Mouse (Mus musculus): Measurements from ENCODE around the gene Eno2. TPM values are rescaled to one million over a fixed set of nuclear protein-coding genes. Genes with fewer than 3 reads are reported as not detected.

The Eno2 gene
- total RNA-seq, 4 experiments from 2014 or later = 1,117 to 1,267 (median 1,165) TPM

- DNase-seq (ENCODE audit: low spot score in 2 of 2) = peak in 1 of 2 experiments; percentile 66
Observed at GRCm38 (mm10) chr6:124767920-124768703, 1.4 kb downstream of the Eno2 start.

DNA sequence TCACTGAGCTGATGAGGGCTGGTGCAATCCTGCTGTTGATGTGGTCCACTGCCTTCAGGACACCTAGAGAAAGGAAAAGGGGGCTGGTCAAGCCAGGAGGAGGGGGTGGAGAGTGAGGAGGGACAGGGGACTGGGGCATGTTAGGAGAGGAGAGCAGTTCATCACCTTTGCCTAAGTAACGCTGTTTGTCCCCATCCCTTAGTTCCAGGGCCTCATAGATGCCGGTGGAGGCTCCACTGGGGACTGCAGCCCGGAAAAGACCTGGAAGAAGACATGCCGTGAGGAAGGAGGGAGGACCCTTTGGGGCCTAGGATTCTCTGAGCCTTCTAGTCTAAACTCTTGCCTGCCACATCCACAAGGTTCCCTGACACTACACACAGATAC lies 1.9 kb downstream of the Eno2 start:
- DNase-seq (ENCODE audit: low spot score in 2 of 2) = no peak

- no peak for DNase-seq (ENCODE audit: low spot score in 2 of 2)
Observed at GRCm38 (mm10) chr6:124765951-124766350, 3.5 kb downstream of the Eno2 start.

GRCm38 (mm10) chr6:124759259-124759658 lies 10.2 kb downstream of the Eno2 start:
- DNase-seq (ENCODE audit: low spot score in 2 of 2) = peak in 1 of 2 experiments; percentile 78

- DNase-seq (ENCODE audit: low spot score in 2 of 2) = no peak
Observed at GRCm38 (mm10) chr6:124758849-124759232, 10.6 kb downstream of the Eno2 start.

DNA sequence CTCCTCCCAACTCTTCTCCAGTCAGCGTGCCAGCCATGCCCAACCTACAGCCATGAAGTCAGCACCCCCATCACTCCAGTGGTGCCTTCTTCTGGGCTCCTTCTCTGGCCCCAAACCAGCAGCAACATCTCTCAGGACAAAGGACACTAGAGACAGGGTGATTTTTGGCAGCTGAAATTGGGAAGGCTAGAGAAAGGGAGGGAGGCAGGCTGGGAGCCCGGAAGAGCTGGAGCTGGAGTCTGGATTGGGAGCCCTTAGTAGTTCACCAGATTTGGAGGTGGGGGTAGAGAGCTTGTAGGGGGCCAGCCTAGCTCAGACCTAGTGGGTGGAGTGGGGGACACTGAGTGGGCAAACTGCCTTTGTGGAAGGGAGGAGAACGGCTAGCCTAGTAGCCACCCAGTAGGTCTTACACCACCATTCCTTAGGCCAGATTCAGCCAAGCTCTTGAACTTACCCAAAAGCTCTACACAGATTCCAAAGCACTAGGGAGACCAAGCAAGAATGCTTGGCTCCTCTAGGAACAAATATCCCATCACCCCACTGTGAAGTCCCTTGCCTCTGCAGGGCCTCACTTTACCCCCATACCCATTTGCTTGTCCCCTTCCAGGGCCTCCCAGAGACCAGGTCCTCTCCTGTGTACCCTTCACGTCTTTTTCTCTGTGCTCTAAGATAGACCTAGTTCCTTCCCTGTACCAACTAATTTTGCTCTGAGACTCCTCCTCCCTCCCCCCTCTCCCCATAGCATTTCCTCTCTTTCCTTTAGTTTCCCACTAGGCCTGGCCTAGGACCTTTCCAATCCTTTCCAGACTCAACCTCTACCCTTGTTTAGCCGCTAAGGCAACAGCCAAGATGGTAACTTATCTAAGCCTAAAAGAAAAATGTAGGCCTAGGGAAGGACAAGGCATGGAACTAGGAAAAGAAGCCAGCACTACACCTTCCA lies 11.3 kb downstream of the Eno2 start:
- peak in 1 of 2 experiments; percentile 53 for DNase-seq (ENCODE audit: low spot score in 2 of 2)

DNA sequence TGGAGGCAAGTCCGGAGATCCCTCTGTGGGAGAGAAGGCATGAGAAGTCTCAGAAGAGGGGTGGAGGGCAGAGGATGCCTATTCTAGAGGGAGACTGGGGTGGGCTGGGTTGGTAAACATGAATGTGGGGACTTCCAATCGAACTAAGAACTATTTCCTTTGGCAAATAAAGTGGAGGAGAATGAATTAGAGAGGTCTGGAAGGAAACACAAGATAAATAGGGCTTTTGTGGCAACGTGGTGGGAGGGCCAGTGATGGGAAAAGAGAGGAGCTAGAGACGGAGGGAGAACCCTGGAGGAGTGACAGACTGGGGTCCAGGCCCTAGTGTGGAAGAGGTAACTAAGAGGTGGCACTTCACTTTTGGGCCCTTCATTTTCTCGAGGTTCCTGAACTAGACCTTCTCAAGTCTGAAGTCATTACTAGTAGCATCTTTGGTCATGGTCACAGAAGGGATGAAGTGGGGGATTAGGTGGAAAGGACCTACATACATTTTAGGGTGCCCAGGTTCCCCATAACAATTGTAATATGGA lies 12.1 kb downstream of the Eno2 start:
- DNase-seq (ENCODE audit: low spot score in 2 of 2) = no peak

GRCm38 (mm10) chr6:124756652-124757350 lies 12.7 kb downstream of the Eno2 start:
- DNase-seq (ENCODE audit: low spot score in 2 of 2) = peak in 1 of 2 experiments; percentile 78

GRCm38 (mm10) chr6:124755831-124756595 lies 13.5 kb downstream of the Eno2 start, which contains the start of the genes Gm45234 and Atn1:
TSS of gene Gm45234 (minus strand) at chr6:124756021.
TSS of gene Atn1 (minus strand) at chr6:124756524.
- DNase-seq (ENCODE audit: low spot score in 2 of 2) = no peak

DNA sequence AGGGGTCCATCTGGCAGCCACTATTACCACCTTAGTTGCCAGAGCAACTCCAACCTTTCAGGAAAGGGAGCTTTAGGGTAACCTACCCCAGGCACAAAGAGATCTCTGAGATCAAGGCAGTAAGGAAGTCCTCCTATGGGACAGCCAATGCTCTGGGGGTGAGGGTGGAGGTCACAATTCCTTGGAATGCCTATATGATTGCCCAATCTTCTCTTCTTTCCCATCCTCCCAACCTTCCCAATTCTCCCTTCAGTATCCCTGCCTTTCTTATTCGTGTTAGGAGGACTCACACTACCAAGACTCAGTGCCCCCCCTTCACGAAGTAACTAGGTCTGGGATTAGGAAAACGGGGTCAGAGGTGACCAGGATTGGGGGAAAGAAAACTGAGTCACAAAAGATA lies 14.2 kb downstream of the Eno2 start:
- no peak for DNase-seq (ENCODE audit: low spot score in 2 of 2)

GRCm38 (mm10) chr6:124753861-124754260 lies 15.6 kb downstream of the Eno2 start:
- DNase-seq (ENCODE audit: low spot score in 2 of 2) = no peak

DNA sequence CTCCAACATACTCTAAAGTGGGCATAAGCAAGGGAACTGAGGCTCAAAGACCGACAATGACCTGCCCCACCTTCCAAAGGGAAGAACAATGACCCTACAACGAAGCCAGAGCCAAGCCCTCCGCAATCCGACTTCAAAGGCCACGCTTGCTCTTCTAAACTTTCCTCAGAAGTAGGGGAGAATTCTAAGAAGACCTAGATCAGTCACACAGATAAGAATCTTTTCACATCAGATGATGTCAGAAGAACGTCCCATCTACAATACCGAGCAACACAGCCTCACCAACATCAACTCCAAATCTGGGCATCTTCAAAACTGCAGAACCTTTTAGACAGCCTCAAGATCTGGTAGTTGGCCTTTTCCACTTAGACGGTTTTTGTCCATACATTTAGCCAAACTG lies 19.1 kb downstream of the Eno2 start:
- DNase-seq (ENCODE audit: low spot score in 2 of 2) = no peak

DNA sequence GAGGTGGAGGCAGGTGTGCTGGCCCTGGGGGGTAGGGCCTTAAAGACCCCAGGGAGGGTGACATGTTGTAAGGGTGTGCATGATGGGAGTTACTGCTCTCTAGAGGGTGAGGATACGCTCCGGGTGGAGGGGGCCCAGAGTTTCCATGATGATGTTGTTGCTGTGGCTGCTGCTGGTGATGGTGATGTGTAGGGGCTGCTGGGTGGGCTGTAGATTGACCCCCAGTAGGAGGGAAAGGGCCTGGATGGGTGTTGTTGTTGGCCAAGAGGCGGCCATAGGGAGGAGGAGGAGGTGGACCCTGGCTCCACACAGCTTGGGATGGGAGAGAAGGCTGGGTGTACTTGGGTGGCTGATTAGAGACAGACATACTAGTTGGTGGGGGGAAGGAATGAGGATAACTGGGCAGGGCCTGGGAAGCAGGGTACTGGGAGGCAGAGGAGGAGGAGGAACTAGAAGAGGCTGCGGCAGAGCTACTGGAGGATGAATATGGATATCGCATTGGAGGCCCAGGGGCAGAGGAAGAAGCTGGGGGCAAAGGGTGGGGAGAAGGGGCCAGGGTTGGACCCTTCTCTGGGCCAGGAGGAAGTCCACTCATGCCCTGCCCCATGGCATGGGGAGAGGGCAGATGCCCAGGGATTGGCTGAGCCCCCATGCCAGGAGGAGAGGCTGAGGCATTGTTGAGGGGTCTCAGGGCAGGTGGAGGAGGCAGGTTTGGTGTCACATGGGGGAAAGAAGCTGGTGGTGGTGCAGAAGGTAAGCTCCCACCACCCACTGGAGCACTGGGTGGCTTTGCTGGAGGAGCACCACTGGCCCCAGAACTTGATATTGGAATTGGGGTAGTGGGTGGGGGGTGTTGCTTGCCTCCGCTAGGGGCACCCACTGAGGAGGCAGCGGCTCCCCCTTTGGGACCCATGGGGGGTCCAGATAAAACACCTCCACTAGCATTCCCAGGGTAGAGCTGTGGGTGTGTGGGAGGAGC lies 22.5 kb downstream of the Eno2 start:
- DNase-seq (ENCODE audit: low spot score in 2 of 2) = no peak

DNA sequence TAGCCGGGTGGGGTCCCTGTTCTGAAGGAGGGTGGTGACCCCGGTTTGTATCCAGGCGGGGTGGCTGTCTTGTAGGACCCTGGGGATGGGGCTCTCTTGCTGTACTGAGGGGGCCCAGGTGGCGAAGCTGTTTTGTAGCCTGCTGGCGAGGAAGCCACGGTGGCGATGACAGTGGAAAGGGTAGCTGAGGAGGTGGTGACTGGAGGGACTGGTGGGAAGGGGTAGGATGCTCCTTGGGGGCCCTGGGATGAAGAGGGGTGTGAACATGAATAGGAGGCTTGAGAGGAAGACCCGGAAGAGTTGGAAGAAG lies 23.2 kb downstream of the Eno2 start:
- no peak for DNase-seq (ENCODE audit: low spot score in 2 of 2)

DNA sequence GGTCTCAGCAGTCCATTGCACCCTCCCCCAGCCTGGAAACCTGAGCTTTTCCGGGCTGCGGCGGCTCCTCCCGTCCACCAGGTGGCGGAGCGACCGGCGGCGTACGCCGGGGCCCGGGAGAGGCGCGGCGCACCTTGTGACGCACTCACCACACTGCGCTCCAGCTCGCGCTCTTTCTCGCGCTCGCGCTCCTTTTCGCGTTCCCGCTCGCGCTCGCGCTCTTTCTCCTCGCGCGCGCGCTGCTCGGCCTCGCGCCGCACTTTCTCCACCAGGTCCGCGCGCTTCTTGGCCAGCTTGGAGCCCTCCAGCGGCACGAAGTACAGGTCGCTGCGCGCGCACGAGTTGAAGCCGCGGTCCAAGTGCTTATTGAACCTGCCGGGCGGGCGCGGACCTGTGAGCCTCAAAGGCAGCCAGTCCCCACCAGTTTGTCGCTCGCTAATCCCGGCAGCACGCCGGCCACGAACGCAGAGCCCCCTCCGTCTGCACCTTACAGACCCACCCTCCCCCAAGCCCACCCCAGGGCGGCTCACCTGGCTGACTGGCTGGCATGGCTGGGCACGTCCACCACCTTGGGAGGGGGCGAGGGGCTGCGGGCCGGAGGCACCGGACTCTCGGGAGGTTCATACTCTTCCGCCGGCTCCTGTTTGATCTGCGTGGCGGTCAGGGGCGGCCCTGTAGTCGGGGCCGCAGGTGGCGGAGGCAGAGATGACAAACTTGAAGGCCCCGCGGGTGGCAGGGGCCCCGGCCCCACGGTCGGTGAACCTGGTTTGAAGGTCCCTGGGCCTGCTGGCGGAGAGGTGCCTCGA lies 23.8 kb downstream of the Eno2 start:
- peak in 1 of 2 experiments; percentile 92 for DNase-seq (ENCODE audit: low spot score in 2 of 2)

- no peak for DNase-seq (ENCODE audit: low spot score in 2 of 2)
Observed at GRCm38 (mm10) chr6:124744755-124745321, 24.6 kb downstream of the Eno2 start.

GRCm38 (mm10) chr6:124743647-124744046 lies 25.8 kb downstream of the Eno2 start:
- no peak for DNase-seq (ENCODE audit: low spot score in 2 of 2)

- no peak for DNase-seq (ENCODE audit: low spot score in 2 of 2)
Observed at GRCm38 (mm10) chr6:124742839-124743514, 26.5 kb downstream of the Eno2 start.
